Mouse (Mus musculus): ENCODE data around the gene Dnah7c. TPM values are rescaled to one million over a fixed set of nuclear protein-coding genes. Genes with fewer than 3 reads are reported as not detected.
"Not testable (repeated sequence)": the region's sequence is repeated elsewhere in the genome, so short reads cannot be mapped to it uniquely, and the experiment has no call there.

Gene Dnah7c
- under 1 TPM; 0.38 to 0.90 TPM for total RNA-seq (2021)
- long read RNA-seq, experiment 1, result 0 reads
- long read RNA-seq, experiment 2, result 0 reads

GRCm38 (mm10) chr1:46425137-46425925 is at the start of gene Dnah7c:
Dnah7c (plus strand) TSS chr1:46425592.
- DNase-seq (ENCODE audit: low spot score in 2 of 2), result peak in 1 of 2 experiments; percentile 15

GRCm38 (mm10) chr1:46380641-46381040 is 44.8 kb upstream of the Dnah7c start:
- not testable (repeated sequence) for DNase-seq (ENCODE audit: low spot score in 2 of 2)

GRCm38 (mm10) chr1:46394681-46395297 is 30.6 kb upstream of the Dnah7c start:
- not testable (repeated sequence) for DNase-seq (ENCODE audit: low spot score in 2 of 2)

GRCm38 (mm10) chr1:46408324-46409115 is 16.9 kb upstream of the Dnah7c start:
- DNase-seq (ENCODE audit: low spot score in 2 of 2), result no peak

- DNase-seq (ENCODE audit: low spot score in 2 of 2), result not testable (repeated sequence)
These were observed 10.6 kb upstream of the Dnah7c start for GRCm38 (mm10) chr1:46414798-46415197.

GRCm38 (mm10) chr1:46416946-46417345 is 8.4 kb upstream of the Dnah7c start:
- peak in 1 of 2 experiments; percentile 33 for DNase-seq (ENCODE audit: low spot score in 2 of 2)

- DNase-seq (ENCODE audit: low spot score in 2 of 2), result peak in 1 of 2 experiments; percentile 12
These were observed 6.4 kb upstream of the Dnah7c start for GRCm38 (mm10) chr1:46418966-46419365.

GRCm38 (mm10) chr1:46428401-46428800 is 3.0 kb downstream of the Dnah7c start:
- no peak for DNase-seq (ENCODE audit: low spot score in 2 of 2)

GRCm38 (mm10) chr1:46514671-46515070 is 89.3 kb downstream of the Dnah7c start:
- DNase-seq (ENCODE audit: low spot score in 2 of 2), result not testable (repeated sequence)

GRCm38 (mm10) chr1:46521032-46521431 is 95.6 kb downstream of the Dnah7c start:
- DNase-seq (ENCODE audit: low spot score in 2 of 2), result no peak

- not testable (repeated sequence) for DNase-seq (ENCODE audit: low spot score in 2 of 2)
These were observed 101.1 kb downstream of the Dnah7c start for GRCm38 (mm10) chr1:46526537-46526936.

- DNase-seq (ENCODE audit: low spot score in 2 of 2), result no peak
These were observed 119.5 kb downstream of the Dnah7c start for GRCm38 (mm10) chr1:46544812-46545421.

GRCm38 (mm10) chr1:46580385-46580784 is 155.0 kb downstream of the Dnah7c start:
- peak; percentile 3 to 61 for DNase-seq (ENCODE audit: low spot score in 2 of 2)

GRCm38 (mm10) chr1:46593826-46594225 is 168.4 kb downstream of the Dnah7c start:
- DNase-seq (ENCODE audit: low spot score in 2 of 2), result not testable (repeated sequence)

- DNase-seq (ENCODE audit: low spot score in 2 of 2), result not testable (repeated sequence)
These were observed 171.0 kb downstream of the Dnah7c start for GRCm38 (mm10) chr1:46596343-46596742.

GRCm38 (mm10) chr1:46620331-46620730 is 194.9 kb downstream of the Dnah7c start:
- no peak for DNase-seq (ENCODE audit: low spot score in 2 of 2)

- not testable (repeated sequence) for DNase-seq (ENCODE audit: low spot score in 2 of 2)
These were observed 200.5 kb downstream of the Dnah7c start for GRCm38 (mm10) chr1:46625914-46626313.

GRCm38 (mm10) chr1:46649821-46650220 is 224.4 kb downstream of the Dnah7c start:
- DNase-seq (ENCODE audit: low spot score in 2 of 2), result not testable (repeated sequence)

- not testable (repeated sequence) for DNase-seq (ENCODE audit: low spot score in 2 of 2)
These were observed 227.3 kb downstream of the Dnah7c start for GRCm38 (mm10) chr1:46652721-46653120.

GRCm38 (mm10) chr1:46724810-46725209 is 299.4 kb downstream of the Dnah7c start:
- not testable (repeated sequence) for DNase-seq (ENCODE audit: low spot score in 2 of 2)

- DNase-seq (ENCODE audit: low spot score in 2 of 2), result no peak
These were observed 299.9 kb downstream of the Dnah7c start for GRCm38 (mm10) chr1:46725266-46725665.
